Comparison of ENCODE assay signal across 9 mouse cellular contexts in the genomic region with DNA sequence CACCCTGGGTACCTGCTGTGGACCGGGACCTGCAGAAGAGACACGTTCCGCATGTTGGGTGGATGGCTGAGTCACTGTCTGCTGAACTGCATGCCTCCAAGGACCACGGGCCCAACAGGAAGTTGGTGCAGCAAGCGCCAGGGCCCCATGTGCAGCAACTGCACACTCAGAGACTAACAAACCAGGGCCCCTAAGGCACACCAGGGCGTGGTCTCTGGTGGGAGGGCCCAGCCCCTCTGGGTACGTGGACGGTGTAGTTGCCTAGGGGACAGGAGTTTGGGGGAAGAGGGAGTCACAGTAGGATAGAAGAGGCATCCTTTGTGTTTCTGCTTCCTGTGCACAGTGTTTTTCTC. TPM values are rescaled to one million over a fixed set of nuclear protein-coding genes. Genes with fewer than 3 reads are reported as not detected.
DNase-seq lines count a peak whose midpoint lies in the region; ATAC-seq and TF ChIP-seq lines count a peak whose summit lies in the region.
"Had no signal": no experiment of that assay in that cellular context is flagged by ENCODE, and none has a peak within 500 bp of the region (broad histone marks: within the 10 kb centered on the region; RNA-seq: fewer than 3 reads in every experiment).

No protein-coding gene starts in this region.

- H3K36me3 ChIP-seq in forebrain, embryonic 10.5 days (replicated peaks): no peaks in the 10 kb centered on the region
- H3K36me3 ChIP-seq in forebrain, postnatal 0 days (ENCODE audit: insufficient read depth): no peaks in the 10 kb centered on the region
- no peaks in the 10 kb centered on the region for H3K36me3 ChIP-seq in liver, postnatal 0 days (replicated peaks; ENCODE audit: insufficient read depth, low read length)

- no peaks in the 10 kb centered on the region for H3K9me3 ChIP-seq in forebrain, embryonic 10.5 days
- H3K9me3 ChIP-seq in forebrain, postnatal 0 days (ENCODE audit: low read length): no peaks in the 10 kb centered on the region
- no peaks in the 10 kb centered on the region for H3K9me3 ChIP-seq in liver, postnatal 0 days (ENCODE audit: low read length)

- no peak overlapping the region for H3K9ac ChIP-seq in forebrain, postnatal 0 days
- H3K9ac ChIP-seq in liver, postnatal 0 days (replicated peaks): peak overlapping the region; percentile 59; the same call in 1 of the 2 replicates

- TF ChIP-seq EP300 in liver, postnatal 0 days (IDR thresholded peaks at IDR 0.05; ENCODE audit: low read depth): no peak

- no peak overlapping the region for H3K4me2 ChIP-seq in forebrain, postnatal 0 days (ENCODE audit: low read depth)
- H3K4me2 ChIP-seq in liver, postnatal 0 days (ENCODE audit: low read depth, low read length): peak overlapping the region; percentile 63

- H3K4me1 ChIP-seq in forebrain, embryonic 10.5 days: peaks cover 16% of the 10 kb centered on the region
- no peaks in the 10 kb centered on the region for H3K4me1 ChIP-seq in forebrain, postnatal 0 days (ENCODE audit: insufficient read depth)
- H3K4me1 ChIP-seq in liver, postnatal 0 days (ENCODE audit: insufficient read depth): peaks cover 13% of the 10 kb centered on the region; the same call in 1 of the 2 replicates

- H3K4me3 ChIP-seq in forebrain, embryonic 10.5 days: no peak overlapping the region
- H3K4me3 ChIP-seq in forebrain, postnatal 0 days (ENCODE audit: low read depth, low read length): no peak overlapping the region
- H3K4me3 ChIP-seq in liver, postnatal 0 days (ENCODE audit: low read depth, low read length): peak overlapping the region; percentile 42

- H3K27me3 ChIP-seq in forebrain, embryonic 10.5 days (ENCODE audit: poor library complexity, severe bottlenecking): no peaks in the 10 kb centered on the region
- H3K27me3 ChIP-seq in forebrain, postnatal 0 days (ENCODE audit: insufficient read depth, low read length): no peaks in the 10 kb centered on the region
- H3K27me3 ChIP-seq in liver, postnatal 0 days (ENCODE audit: insufficient read depth, low read length): no peaks in the 10 kb centered on the region

- no peak for DNase-seq in forebrain, embryonic 10.5 days (ENCODE audit: extremely low spot score, low spot score)
- DNase-seq in forebrain, postnatal 0 days: no peak
- DNase-seq in R1 (ENCODE audit: low read depth, low spot score): peak; percentile 81
- peak; percentile 70 for DNase-seq in liver, postnatal 0 days
- peak; percentile 65 for DNase-seq in spleen, adult 18-20 months
- DNase-seq in cerebellum, adult 8-10 months: no peak
- DNase-seq in cerebellum, postnatal 14 days: no peak
- DNase-seq in c-Kit-positive CD71-positive TER-119-positive erythroid progenitor cells, embryonic 14.5 days (ENCODE audit: low spot score): no peak

- 0 out of 2 replicates have a peak overlapping the region, but pooled peaks have one; percentile 12 for H3K27ac ChIP-seq in forebrain, embryonic 10.5 days
- H3K27ac ChIP-seq in forebrain, postnatal 0 days (ENCODE audit: low read depth, low read length): no peak overlapping the region
- peak overlapping the region; percentile 71 for H3K27ac ChIP-seq in liver, postnatal 0 days (ENCODE audit: low read depth)

- TF ChIP-seq CTCF in forebrain, postnatal 0 days (IDR thresholded peaks at IDR 0.05; ENCODE audit: low read depth): no peak
- TF ChIP-seq CTCF in liver, postnatal 0 days (IDR thresholded peaks at IDR 0.05; ENCODE audit: low read depth): no peak

- ATAC-seq in forebrain, postnatal 0 days: no peak
- peak; percentile 77 for ATAC-seq in liver, postnatal 0 days
- ATAC-seq: intestine, postnatal 0 days had no signal

- WGBS in forebrain, embryonic 10.5 days: 75% methylated on average over 8 of the region's 8 CpGs
- 71% methylated on average over 8 of the region's 8 CpGs for WGBS in forebrain, postnatal 0 days
- WGBS in liver, postnatal 0 days (ENCODE audit: insufficient replicate concordance): 29% methylated on average over 8 of the region's 8 CpGs

RNA-seq across cellular contexts. Expression of gene Nphp4, which starts 27.9 kb away (rescaled TPM):
- 6.5 TPM in 2 replicates for polyA plus RNA-seq in forebrain, embryonic 10.5 days (2016; fragmentation: Nextera tagmentation; extraction: Ambion mirVana)
- total RNA-seq in forebrain, postnatal 0 days (2014; rRNA removed): 5.5 and 6.5 TPM in 2 replicates
- 2.6 and 3.5 TPM in 2 replicates for polyA plus RNA-seq in forebrain, postnatal 0 days (2015; fragmentation: Nextera tagmentation; extraction: Ambion mirVana)
- 0.06 and 0.09 TPM in 2 replicates for polyA plus RNA-seq in liver, postnatal 0 days (2015; fragmentation: Nextera tagmentation; extraction: Ambion mirVana)

RNA-seq across cellular contexts. Expression of gene Kcnab2, which starts 29.0 kb away (rescaled TPM):
- 10.1 and 11.2 TPM in 2 replicates for polyA plus RNA-seq in forebrain, embryonic 10.5 days (2016; fragmentation: Nextera tagmentation; extraction: Ambion mirVana)
- 31.5 and 38.6 TPM in 2 replicates for total RNA-seq in forebrain, postnatal 0 days (2014; rRNA removed)
- polyA plus RNA-seq in forebrain, postnatal 0 days (2015; fragmentation: Nextera tagmentation; extraction: Ambion mirVana): 20.9 and 24.2 TPM in 2 replicates
- 4.2 and 6.7 TPM in 2 replicates for polyA plus RNA-seq in liver, postnatal 0 days (2015; fragmentation: Nextera tagmentation; extraction: Ambion mirVana)

Comparison
In these comparisons a context has a peak if more than half of its experiments do, and no peak if none do; other contexts are left out.
1. DNase-seq: peak in R1 (single experiment), liver, postnatal 0 days (single experiment) and spleen, adult 18-20 months (2 of 2); none in forebrain, embryonic 10.5 days (single experiment), forebrain, postnatal 0 days (single experiment), cerebellum, adult 8-10 months (single experiment), cerebellum, postnatal 14 days (0 of 2) and c-Kit-positive CD71-positive TER-119-positive erythroid progenitor cells, embryonic 14.5 days (single experiment).